Mouse (Mus musculus): Measurements from ENCODE around the gene Psme1. TPM values are rescaled to one million over a fixed set of nuclear protein-coding genes. Genes with fewer than 3 reads are reported as not detected.

Gene Psme1
- polyA plus RNA-seq, 1 experiment from 2014 or later: 214 TPM

DNA sequence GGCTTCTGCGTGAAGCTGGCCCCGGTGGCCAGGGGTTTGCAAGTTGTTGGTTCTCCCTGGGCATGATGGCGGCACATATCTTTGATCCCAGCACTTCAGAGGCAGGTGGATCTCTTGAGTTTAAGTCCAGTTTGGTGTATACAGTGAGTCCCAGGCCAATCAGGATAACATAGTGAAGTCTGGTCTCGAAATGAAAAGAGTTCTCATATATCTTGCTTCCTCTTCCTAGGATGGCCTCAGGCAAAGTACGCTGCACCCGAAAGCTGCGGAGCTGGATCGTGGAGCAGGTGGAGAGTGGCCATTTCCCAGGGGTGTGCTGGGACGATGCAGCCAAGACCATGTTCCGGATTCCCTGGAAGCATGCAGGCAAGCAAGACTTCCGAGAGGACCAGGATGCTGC lies 26.9 kb downstream of the Psme1 start:
- Histone ChIP-seq H3K4me2 (peak overlapping the region; percentile 54), H3K9ac (replicated peaks) (no peak overlapping the region), H3K4me3 (replicated peaks) (no peak overlapping the region), H3K9me3 (replicated peaks) (no peaks in the 10 kb centered on the region), H3K27me3 (replicated peaks) (no peaks in the 10 kb centered on the region), H3K27ac (replicated peaks) (no peak overlapping the region), H3K36me3 (peaks cover 82% of the 10 kb centered on the region), H3K4me1 (peaks cover 12% of the 10 kb centered on the region)
- WGBS: 86% methylated on average over 11 of the region's 11 CpGs
- ATAC-seq (ENCODE audit: low FRiP score): no peak

DNA sequence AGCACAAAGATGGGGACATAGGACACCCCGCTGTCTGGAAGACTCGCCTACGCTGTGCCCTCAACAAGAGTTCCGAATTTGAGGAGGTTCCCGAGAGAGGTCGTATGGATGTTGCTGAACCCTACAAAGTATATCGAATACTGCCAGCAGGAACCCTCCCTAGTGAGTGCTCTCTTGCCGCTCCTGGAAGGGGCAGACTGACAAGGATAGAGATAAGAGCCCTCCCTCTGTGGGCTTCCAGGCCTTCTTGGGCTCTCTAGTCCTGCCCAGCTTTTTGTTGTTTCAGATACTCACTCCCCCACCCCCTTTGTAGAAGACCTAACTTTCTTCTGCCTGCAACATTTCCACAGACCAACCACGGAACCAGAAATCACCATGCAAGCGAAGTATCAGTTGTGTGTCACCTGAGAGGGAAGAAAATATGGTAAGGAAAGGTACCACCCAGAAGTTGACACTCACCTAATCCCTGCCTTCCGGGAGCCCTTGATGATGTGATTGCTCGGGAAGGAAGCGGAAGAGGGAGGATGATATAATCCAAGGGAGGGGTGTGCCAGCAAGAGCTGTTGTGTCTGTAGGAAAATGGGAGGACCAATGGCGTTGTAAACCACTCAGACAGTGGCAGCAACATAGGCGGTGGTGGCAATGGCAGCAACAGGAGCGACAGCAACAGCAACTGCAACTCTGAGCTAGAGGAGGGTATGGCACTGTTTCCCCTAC lies 28.0 kb downstream of the Psme1 start:
- no peak overlapping the region for H3K9ac ChIP-seq (replicated peaks)

DNA sequence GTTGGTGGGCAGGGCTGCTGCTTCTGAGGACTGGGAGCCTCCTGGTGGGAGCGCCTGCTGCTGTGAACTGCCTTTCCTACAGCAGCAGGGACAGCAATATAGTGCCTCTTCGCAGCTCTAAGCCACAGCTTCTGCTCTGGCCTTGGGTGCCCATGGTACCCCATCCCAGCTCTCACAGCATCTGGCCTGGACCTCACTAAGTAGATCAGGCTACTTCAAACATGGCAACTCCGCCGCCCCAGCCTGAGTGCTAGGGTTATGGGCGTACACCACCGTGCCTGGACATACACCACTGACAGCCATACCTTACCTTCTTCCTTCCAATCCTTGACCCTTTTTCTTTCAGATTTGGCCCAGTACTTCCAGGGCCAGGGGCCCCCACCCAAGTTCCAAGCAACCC lies 30.4 kb downstream of the Psme1 start:
- Histone ChIP-seq H3K9me3 (replicated peaks) (no peaks in the 10 kb centered on the region), H3K27ac (replicated peaks) (no peak overlapping the region), H3K9ac (replicated peaks) (no peak overlapping the region), H3K4me3 (replicated peaks) (no peak overlapping the region), H3K27me3 (replicated peaks) (no peaks in the 10 kb centered on the region), H3K4me1 (peaks cover 11% of the 10 kb centered on the region), H3K4me2 (no peak overlapping the region), H3K36me3 (peaks cover 56% of the 10 kb centered on the region)
- WGBS: 95% methylated on average over 6 of the region's 6 CpGs
- ATAC-seq (ENCODE audit: low FRiP score): no peak

More for the DNA sequence above, 28.0 kb downstream of the Psme1 start:
- no peak overlapping the region for H3K4me2 ChIP-seq
- 94% methylated on average over 16 of the region's 16 CpGs for WGBS
- H3K27me3 ChIP-seq (replicated peaks): no peaks in the 10 kb centered on the region
- H3K36me3 ChIP-seq: peaks cover 80% of the 10 kb centered on the region
- no peak for ATAC-seq (ENCODE audit: low FRiP score)
- no peak overlapping the region for H3K4me3 ChIP-seq (replicated peaks)
- no peaks in the 10 kb centered on the region for H3K9me3 ChIP-seq (replicated peaks)
- no peak overlapping the region for H3K27ac ChIP-seq (replicated peaks)
- peaks cover 12% of the 10 kb centered on the region for H3K4me1 ChIP-seq

DNA sequence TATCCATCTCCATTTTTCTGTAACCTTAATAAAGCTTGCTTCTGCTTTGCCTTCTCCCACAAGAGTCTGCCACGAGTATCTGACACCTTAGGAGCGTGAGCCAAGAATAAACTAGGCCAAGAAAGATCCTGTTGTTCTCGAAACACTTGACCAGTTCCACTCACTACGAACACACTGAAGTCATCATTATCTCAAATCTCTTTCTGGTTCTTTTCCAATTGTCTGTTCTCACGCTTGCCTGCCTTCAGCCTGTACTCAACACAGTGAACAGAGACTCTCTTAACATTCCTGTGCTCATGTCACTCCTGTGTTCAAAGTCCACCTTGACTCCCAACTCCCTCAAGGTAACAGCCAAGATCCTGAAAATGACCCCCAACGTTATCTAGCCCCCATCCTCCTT lies 35.4 kb downstream of the Psme1 start:
- Histone ChIP-seq H3K36me3 (peaks cover 23% of the 10 kb centered on the region), H3K4me3 (replicated peaks) (no peak overlapping the region), H3K4me2 (no peak overlapping the region), H3K9ac (replicated peaks) (no peak overlapping the region), H3K27ac (replicated peaks) (no peak overlapping the region), H3K27me3 (replicated peaks) (no peaks in the 10 kb centered on the region), H3K4me1 (no peaks in the 10 kb centered on the region), H3K9me3 (replicated peaks) (no peaks in the 10 kb centered on the region)
- ATAC-seq (ENCODE audit: low FRiP score): no peak
- 80% methylated on average over 6 of the region's 6 CpGs for WGBS

DNA sequence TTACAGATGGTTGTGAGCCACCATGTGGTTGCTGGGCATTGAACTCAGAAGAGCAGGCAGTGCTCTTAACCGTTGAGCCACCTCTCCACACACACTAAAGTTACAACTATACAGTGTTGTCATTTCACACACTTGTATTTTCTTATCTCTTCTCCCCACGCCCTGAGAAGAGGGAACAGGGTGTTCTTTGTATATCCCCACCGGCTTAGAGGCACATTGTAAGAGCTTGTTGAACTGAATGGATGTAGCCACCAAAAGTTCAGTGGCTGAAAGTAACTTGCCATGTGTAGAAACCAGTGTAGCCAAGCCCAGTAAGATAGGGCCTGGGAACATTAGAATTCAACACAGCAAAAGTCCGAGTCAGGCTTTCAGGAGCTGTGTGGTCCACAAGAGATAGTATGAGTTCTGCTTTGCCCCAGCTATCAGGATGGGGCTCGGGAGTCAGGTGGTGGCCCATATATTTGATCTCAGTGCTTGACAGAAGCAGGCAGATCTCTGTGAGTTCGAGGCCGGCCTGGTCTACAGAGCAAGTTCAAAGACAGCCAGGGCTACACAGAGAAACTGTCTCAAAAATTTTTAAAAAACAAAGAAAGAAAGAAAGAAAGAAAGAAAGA lies 36.7 kb downstream of the Psme1 start:
- Histone ChIP-seq H3K4me1 (no peaks in the 10 kb centered on the region), H3K4me3 (replicated peaks) (no peak overlapping the region), H3K9ac (replicated peaks) (no peak overlapping the region), H3K4me2 (no peak overlapping the region), H3K27ac (replicated peaks) (no peak overlapping the region), H3K36me3 (peaks cover 10% of the 10 kb centered on the region), H3K27me3 (replicated peaks) (no peaks in the 10 kb centered on the region), H3K9me3 (replicated peaks) (no peaks in the 10 kb centered on the region)
- WGBS: 80% methylated on average over 7 of the region's 7 CpGs
- no peak for ATAC-seq (ENCODE audit: low FRiP score)

DNA sequence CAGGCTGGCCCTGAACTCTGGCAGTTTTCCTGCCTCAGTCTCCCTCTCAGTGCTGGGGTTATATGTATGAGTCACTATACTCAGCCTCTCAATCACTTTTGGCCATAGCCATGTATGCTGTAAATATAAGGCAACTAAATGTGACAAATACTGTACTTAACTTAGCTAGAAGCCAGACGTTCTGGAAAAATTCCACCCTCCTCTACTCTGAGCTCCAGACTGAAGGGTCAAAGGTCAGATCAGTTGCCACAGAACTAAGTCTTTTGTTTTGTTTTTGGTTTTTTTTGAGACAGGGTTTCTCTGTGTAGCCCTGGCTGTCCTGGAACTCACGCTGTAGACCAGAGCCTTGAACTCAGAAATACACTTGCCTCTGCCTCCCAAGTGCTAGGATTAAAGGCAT lies 38.0 kb downstream of the Psme1 start:
- no peak for ATAC-seq (ENCODE audit: low FRiP score)
- Histone ChIP-seq H3K9me3 (replicated peaks) (no peaks in the 10 kb centered on the region), H3K27ac (replicated peaks) (no peak overlapping the region), H3K4me2 (no peak overlapping the region), H3K4me3 (replicated peaks) (no peak overlapping the region), H3K9ac (replicated peaks) (no peak overlapping the region), H3K27me3 (replicated peaks) (no peaks in the 10 kb centered on the region), H3K36me3 (no peaks in the 10 kb centered on the region), H3K4me1 (no peaks in the 10 kb centered on the region)
- 59% methylated on average over 2 of the region's 2 CpGs for WGBS

DNA sequence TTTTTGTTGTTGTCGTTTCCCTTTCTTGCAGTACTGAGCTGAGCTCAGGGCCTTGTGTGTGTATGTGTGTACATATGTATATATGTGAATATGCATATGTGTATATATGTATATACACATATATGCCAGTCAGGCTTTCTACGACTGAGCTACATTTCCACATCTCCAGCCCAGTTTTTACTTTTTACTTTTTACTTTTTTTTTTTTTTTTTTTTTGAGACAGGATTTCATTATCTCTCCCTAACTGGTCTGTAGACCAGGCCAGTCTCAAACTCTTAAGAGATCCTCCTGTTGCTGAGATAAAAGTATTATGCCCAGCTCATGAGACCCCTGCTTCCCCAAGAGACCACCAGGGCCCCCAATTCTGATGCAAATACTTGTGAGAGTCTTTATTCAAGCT lies 38.9 kb downstream of the Psme1 start:
- no peak overlapping the region for H3K4me3 ChIP-seq (replicated peaks)
- no peak overlapping the region for H3K4me2 ChIP-seq
- 84% methylated on average over 2 of the region's 2 CpGs for WGBS
- no peak overlapping the region for H3K27ac ChIP-seq (replicated peaks)
- H3K36me3 ChIP-seq: no peaks in the 10 kb centered on the region
- H3K4me1 ChIP-seq: no peaks in the 10 kb centered on the region
- no peak overlapping the region for H3K9ac ChIP-seq (replicated peaks)
- no peaks in the 10 kb centered on the region for H3K27me3 ChIP-seq (replicated peaks)
- ATAC-seq (ENCODE audit: low FRiP score): no peak
- H3K9me3 ChIP-seq (replicated peaks): no peaks in the 10 kb centered on the region

DNA sequence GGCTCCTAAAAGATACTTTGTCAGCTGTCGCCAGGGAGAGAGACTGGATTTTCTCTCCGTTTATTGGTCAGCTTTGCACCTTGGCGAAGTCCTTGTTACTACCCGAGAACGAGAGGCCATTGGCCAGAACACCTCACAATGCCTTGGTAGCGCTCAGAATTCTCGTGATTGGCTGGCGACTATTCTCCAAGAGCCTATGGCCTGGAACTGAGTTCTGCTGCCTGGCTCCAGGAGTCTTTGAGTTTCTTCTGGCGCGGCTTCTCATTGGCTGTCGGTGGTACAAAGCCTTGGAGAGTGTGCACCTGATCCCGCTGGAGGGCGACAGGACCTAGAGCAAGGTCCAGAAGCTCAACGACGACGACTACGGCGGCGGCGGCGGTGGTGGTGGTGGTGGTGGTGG lies 39.9 kb downstream of the Psme1 start, which contains the start of gene Rec8:
Gene Rec8, plus strand, starts transcription at position 216 of the 400 bp plus-strand sequence.
- peak; percentile 86 for ATAC-seq (ENCODE audit: low FRiP score)
- Histone ChIP-seq H3K9me3 (replicated peaks) (no peaks in the 10 kb centered on the region), H3K36me3 (no peaks in the 10 kb centered on the region), H3K9ac (replicated peaks) (peak within 1 kb of the TSS; percentile 29; the same call in 1 of the 2 replicates), H3K27me3 (replicated peaks) (no peaks in the 10 kb centered on the region), H3K4me1 (no peaks in the 10 kb centered on the region), H3K4me2 (peak within 1 kb of the TSS; percentile 45), H3K4me3 (replicated peaks) (peak within 1 kb of the TSS; percentile 37), H3K27ac (replicated peaks) (peak within 1 kb of the TSS; percentile 39)
- WGBS: 18% methylated on average over 21 of the region's 21 CpGs

DNA sequence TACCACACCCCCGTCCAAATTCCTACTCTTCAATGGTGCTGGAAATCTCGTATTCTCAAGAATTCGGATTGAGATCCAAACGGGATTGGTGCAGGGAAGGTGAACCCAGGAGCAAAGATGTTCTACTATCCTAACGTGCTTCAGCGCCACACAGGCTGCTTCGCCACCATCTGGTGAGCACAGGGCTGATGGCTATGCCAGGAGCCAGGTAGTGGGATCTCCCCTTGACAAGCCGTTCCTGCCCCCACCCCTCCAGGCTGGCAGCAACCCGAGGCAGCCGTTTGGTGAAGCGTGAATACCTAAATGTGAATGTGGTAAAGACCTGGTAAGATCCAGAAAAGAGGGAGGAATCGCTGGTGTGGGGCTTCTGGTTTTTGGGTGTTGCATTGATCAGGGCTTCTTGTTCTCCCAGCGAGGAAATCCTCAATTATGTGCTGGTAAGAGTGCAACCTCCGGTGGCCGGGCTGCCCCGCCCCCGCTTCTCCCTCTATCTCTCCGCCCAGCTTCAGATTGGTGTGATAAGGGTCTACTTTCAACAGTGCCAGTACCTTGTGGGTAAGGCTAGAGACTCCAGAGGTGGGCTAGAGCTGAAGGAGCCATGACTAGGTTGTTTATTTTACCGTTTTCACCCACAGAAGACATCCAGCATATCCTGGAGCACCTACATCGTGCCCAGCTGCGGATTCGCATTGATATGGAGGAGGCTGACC lies 40.7 kb downstream of the Psme1 start:
- Histone ChIP-seq H3K4me2 (peak overlapping the region; percentile 45), H3K27ac (replicated peaks) (peak overlapping the region; percentile 39), H3K4me3 (replicated peaks) (peak overlapping the region; percentile 37), H3K27me3 (replicated peaks) (no peaks in the 10 kb centered on the region), H3K9me3 (replicated peaks) (no peaks in the 10 kb centered on the region), H3K4me1 (no peaks in the 10 kb centered on the region), H3K9ac (replicated peaks) (peak overlapping the region; percentile 29; the same call in 1 of the 2 replicates), H3K36me3 (no peaks in the 10 kb centered on the region)
- WGBS: 57% methylated on average over 22 of the region's 22 CpGs
- peak; percentile 49; the same call in 1 of the 2 replicates for ATAC-seq (ENCODE audit: low FRiP score)

DNA sequence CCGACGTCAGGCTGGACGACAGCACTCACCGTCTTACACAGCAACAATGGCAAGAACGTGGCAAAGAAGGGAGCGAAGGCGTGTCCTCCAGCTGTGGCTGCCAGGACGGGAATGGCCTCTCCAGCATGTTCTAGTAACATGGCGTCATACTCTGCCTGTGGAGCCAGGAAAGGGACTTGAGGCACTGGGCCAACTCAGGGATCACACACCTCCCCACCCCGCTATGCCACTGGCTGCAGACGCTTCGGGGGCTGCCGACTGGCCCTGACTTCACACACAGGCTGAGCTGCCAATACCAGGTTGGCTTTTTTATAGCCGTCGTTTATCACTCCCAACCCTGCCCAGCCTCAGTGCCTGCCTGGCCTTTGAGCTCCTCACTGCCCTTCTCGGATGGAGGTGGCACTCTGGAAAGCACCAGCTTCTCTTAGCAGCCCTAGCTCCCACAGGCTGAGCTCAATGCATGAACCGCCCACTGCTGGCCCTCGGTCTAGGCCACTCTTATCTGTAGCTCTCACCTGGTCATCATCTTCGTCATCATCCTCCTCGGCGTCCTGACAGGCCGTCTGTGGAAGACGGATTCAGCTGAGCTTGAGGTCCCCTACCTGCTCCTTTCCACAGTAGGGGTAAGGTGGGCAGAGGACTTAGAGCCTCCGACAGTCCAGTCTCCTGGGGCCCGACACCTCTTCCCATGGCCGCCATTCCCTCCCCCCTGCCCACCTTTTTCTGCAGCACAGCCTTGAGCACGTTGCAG lies 50.3 kb downstream of the Psme1 start:
- H3K4me2 ChIP-seq: no peak overlapping the region
- H3K27ac ChIP-seq (replicated peaks): no peak overlapping the region

DNA sequence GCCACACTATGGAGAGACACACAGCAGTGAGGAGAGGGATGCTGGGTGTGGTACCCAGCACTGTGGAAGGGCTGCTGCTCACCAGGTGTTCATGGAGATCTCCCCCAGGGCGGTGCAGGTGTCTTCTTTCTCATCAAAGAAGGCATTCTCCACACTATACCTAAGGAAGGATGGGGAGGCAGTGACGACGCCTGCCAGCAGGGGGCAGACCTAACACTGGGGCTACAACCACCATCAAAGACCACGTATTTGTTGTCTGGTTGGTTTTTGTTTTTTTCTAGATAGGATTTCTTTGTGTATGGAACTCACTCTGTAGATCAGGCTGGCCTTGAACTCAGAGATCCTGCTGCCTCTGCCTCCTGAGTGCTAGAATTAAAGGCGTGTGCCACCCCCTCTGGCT lies 51.4 kb downstream of the Psme1 start:
- Histone ChIP-seq H3K27me3 (replicated peaks) (no peaks in the 10 kb centered on the region), H3K4me2 (no peak overlapping the region), H3K9me3 (replicated peaks) (no peaks in the 10 kb centered on the region), H3K4me1 (peaks cover 9% of the 10 kb centered on the region), H3K27ac (replicated peaks) (no peak overlapping the region), H3K36me3 (peaks cover 96% of the 10 kb centered on the region), H3K9ac (replicated peaks) (no peak overlapping the region), H3K4me3 (replicated peaks) (no peak overlapping the region)
- 59% methylated on average over 5 of the region's 5 CpGs for WGBS
- ATAC-seq (ENCODE audit: low FRiP score): no peak

More for the DNA sequence above, 50.3 kb downstream of the Psme1 start:
- WGBS: 81% methylated on average over 27 of the region's 27 CpGs
- Histone ChIP-seq H3K4me3 (replicated peaks) (no peak overlapping the region), H3K9me3 (replicated peaks) (no peaks in the 10 kb centered on the region), H3K27me3 (replicated peaks) (no peaks in the 10 kb centered on the region), H3K4me1 (no peaks in the 10 kb centered on the region), H3K36me3 (peaks cover 90% of the 10 kb centered on the region), H3K9ac (replicated peaks) (no peak overlapping the region)
- ATAC-seq (ENCODE audit: low FRiP score): no peak

Measured in neural tube, embryonic 15.5 days (tissue).